Mouse (Mus musculus) frontal cortex, postnatal 10 days (tissue): ENCODE measurements around the gene Pmf1.

ENCODE experiments used
- DNase-seq, 2 experiments: peaks; one replicate each; pipeline ENCODE4 v3.0.0; 2022; ENCODE audit warnings: low spot score in 2 of 2, mixed read lengths in 1 of 2

The Pmf1 gene

DNA sequence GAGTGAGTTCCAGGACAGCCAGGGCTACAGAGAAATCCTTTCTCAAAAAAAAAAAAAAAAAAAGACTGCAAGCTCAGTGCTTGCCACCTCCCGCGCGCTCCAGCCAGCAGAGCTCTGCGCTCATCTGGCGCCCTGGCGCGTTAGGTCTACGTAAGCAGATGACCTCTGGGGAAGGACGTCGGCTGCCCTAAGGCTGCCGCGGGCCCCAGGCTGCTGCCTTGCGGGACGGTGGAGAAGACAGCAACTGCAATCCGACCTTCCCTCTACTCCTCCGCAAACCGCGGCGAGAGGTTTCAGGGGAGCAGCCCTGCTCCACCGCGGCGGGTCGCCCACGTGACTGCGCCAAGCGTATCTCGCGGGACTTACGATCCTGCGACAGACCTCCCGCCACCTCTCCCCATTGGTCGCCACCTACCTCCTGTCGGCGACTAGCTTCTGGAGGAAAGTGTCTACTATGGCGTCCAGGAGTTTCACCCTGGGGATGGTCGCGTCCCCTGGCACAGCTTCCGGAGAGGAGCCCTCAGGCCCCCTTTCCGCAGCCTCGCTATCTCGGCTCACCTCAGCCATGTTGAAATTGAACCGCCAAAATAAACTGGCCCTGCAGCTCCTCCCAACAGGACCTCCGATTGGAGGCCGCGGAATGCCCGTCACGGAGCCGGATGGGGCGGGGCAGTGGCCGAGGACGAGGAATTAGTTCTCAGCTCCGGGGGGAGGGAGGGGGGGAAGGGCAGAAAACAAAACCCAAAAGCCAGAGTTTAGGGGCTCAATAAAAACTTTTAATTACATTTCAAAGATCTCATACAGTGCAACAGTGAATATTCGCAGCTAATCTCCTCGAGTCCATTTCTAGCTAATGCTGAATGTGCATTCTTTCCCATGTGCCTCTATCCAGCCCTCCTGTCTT, at the start of gene Pmf1:
Pmf1 (minus strand) TSS at position 591 of the 904 bp plus-strand sequence.
- peak; percentile 85 to 90 for DNase-seq

DNA sequence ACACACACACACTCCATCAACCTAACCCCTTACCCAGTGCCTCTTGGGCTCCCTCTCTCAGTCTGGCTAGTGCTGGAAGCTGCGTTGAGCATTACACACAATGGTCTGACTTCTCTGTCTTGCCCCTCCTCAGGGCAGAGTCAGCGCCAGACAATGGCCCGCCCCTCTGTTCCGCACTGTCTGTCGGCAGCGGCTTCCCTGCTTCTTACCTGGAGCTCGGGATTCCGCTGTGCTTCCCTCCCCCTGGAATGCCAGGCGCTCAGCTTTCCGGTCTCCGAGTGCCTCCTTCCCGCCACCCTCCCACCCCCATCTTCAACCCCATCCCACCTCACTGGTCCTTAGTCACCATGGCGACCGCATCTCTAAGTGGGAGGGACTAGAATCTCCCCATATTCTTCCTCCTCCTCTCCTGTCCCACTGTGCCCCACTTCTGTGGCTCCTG, 48.7 kb upstream of the Pmf1 start:
- no peak for DNase-seq

DNA sequence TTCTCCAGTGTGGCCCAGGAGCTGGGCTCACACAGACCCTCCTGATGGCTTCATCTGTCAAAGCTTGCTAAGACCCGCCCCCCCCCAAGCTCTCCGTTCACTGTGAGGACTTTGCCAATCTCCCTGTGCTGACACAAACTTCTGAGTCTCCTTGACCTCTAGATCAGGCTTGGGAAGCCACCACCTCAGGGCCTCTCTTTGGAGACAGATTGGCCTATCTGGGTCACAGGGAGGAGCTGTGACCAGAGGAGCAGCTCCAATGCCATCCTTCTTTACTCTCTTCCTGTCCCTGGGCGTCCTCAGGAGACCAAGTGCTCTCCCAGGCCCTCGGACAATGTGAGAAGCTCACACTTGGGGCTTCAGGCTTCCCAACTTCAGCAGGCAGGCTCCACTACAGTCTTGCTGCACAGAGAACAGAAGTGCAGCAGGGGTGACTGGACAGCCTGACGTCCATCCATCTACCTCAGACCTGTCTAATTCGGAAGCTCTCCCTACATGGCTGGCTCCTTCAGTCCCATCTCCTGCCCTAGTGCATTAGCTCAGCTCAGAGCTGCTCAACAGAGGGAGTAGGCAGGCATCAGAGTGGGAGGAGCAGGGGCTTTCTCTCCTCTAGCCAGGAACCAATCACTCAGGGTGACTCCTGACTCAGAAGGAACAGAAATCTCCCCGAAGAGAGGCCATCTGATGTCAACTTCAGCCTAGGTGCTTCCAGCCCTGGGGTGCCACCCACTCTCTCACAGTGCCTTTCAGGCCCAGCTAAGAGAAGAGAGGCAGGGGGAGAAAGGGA, 46.8 kb upstream of the Pmf1 start:
- no peak for DNase-seq

DNA sequence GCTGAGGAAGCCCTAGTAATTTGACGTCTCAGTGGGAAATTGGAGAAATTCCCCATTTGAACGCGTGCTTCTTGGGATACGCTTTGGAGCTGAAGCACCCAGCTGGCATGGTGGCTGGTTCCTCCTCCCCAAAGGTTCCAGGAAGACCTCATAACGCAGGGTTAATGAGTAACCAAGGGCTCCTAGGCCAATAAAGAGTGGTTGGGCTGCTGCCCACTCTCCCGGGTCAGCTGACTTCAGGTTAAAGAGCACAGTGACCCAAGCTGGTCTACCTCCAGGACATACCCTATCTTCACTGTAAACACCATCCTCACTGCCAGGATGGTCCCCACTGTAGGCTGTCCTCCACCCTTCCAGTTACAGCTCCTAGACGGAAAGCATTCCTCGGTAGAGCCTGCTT, 46.2 kb upstream of the Pmf1 start:
- no peak for DNase-seq

DNA sequence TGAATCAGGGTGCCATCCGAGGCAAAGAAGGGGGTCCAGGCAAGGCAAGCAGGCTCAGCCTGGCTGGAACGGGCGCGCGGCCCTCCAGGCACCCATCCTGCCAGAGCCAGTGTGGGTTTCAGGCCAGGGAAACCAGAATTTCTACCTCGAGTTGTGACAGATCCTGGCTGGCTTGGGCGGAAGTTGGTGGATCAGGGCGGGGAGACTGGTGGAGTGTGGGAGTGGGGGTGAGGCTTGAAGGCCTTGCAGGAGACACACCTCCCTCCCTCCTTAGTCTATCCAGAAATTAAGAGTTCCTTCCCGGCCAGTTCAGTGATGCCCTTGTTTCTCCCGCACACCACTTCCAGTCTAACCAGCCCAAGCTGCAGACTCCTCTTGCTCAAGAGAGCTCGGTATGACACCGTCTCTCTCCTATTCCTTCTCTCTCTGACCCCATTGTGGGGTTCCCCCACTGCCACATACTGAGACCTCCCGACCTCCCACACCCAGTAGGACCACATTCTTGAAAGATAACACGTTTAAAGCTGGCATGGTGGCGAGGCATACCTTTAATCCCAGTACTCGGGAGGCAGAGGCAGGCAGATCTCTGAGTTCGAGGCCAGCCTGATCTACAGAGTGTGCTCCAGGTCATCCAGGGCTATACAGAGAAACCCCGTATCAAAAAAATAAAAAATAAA, 45.6 kb upstream of the Pmf1 start:
- no peak for DNase-seq

DNA sequence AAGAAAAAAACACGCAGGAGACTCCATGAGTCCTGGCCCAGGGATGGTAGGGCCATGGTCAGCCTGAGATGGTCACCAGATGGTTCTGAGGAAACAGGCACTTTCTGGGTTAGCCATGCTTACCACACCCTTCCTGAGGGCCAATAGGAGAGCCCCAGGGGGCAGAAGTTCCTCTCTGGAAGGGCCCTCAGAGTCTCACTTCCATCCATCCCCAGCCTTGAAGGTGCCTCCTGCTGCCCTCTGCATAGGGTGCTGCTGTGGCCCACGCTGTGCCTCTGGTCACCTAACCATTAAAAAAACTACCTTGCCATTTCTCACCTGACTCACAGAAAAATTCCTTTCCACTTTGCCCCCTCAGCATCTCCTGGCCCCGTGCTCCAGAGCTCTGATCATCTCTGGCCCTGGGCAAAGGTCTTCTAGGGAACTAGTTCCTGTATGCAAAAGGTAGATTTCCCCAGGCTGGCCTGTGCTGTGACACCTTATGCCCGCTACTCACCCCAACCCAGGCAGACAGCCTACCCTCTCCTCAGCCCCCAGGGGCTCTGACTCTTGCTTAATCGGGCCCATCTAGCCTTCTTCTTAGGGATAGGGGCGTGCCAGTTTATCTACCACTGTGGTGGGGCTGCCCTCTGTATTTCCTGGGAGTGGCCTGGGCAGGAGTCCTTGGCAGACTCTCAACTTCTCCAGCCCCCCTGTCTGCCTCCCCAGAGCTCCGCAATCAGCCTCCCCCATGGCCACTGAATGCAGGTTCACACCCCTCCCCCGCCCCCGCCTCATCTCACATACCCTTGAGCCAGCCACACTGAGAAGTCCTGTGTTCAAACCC, 44.8 kb upstream of the Pmf1 start:
- DNase-seq, result no peak

DNA sequence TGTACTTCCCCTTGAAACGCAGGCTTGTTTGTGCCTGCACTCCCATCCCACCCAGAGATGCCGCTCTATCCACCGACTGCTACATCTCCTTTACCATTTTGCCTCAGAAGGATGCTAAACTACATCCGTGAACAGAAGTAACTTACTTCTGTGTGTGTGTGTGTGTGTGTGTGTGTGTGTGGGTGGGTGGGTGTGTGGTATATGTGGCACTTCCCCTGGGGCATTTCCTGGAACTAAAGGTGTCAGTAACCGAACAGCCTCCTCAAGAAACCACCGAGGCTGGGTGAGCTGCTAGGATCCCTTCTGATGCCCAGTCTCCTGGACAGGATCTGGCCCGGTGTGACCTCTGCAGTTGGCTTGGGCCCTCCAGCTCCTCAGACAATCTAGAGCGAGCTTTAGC, 43.9 kb upstream of the Pmf1 start:
- no peak for DNase-seq

DNA sequence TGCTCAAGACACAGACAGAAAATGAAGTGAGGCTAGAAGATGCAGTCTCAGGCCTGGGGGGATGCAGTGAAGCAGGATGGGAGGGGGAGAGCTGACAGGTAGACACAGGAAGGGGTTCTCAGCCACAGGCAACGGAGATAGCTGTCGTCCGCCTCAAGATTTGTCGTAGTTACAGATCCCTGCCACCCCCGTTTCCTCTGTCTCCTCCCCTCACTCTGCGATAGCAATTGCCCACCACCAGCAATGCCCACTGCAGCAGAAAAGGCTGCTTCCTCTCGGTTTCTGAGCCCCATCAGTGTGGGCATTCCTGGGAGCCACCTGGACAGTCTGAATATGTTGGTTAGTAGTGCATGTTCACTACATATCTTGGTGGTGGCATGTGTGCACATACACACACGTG, 43.2 kb upstream of the Pmf1 start:
- DNase-seq, result no peak

DNA sequence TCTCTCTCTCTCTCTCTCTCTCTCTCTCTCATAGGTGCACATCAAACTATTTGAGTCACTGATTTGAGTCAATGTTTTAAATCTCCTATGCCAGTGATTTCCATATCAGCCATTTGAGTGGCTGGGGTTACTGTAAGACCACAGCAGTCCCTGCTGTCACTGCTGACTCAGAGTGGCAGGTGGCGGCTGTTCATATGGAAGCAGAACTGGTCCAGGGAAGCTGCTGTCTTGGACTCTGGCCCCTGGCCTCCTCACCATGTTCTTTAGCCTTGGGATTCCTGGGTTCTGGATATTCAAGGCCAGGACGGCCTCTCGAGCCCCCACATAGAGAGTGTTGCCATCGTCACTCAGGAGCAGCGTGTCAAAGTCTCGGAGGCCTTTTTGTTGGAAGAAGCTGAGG, 42.6 kb upstream of the Pmf1 start:
- no peak for DNase-seq

DNA sequence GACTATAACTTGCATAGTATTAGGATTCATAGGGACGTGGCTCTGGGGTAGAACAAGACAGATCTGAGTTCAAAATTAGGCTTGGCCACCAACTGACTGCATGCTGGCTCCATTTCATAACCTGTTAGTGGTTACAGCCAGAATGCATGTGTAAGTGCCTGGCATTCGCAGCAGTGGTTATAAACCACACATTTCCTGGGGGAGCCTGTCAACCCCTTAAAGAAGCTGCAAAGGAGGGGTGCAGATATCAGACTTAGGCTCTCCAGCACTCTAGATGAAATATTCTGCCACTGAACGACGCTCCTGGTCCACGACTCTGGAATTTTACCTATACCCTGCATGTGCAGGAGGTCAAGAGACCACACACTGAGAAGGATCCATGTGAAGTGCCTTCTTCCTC, 42.1 kb upstream of the Pmf1 start:
- no peak for DNase-seq

DNA sequence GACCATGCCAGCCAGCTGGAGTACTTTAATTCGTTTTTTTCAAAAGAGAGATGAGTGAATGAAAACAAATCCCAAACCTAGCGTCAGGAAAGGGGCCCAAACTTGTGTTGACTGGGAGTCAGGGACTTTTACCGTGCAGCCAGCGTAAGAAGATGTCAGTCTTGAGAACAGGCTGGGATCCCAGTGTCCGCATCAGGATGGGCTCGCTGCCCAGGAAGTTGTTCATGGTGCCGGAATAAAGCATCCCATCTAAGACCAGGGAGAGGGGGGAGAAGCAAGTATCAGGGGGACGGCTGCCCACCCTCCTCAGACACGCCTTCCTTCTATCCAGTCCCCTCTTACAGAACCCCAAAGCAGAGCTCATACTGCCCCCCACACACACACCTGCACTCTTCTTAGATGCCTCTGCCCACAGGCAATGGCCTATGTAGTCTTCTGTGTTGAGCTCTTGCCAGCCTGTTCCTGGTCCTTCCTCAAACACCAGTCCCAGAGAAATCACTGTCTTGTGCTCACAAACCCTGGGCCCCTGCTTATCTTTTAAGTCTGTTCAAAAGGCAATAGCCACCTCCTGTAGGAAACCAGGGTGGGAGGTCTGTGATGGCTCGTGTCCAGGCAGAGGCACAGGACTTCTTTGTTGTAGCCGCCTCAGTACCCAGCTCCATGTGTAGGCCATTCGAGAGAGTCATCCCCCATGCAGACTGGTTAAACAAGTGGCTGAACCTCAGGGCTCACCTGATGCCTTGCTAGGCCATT, 40.4 kb upstream of the Pmf1 start:
- no peak for DNase-seq

DNA sequence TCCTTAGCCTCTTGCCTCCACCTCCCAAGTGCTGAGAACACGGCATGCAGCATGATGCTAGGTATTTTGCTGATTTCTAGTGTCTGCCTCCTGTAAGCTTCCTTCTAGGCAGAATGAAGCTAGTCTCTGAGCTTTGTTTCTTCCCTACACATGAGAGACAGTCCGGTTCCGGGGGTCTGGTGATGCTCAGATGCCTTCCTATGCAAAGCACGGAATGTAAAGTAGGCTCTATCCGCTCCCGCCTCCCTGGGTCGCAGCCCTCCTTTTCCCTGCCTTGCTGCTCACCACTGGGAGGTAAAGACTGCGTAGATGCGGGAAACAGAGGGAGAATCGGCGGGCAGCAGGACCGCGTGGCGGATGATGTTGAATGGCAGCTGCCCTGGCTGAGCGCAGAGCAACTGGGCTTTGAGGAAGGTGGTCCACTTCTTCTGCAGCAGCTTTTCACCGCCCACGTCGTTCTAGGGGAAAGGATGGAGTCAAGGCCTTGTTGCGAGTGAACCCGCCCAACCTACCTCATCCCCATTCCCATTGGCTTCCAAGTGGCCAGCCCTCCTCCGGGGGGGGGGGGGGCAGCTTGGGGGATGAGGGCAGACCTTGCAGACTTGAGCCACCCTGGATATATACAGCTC, 39.4 kb upstream of the Pmf1 start:
- no peak for DNase-seq

DNA sequence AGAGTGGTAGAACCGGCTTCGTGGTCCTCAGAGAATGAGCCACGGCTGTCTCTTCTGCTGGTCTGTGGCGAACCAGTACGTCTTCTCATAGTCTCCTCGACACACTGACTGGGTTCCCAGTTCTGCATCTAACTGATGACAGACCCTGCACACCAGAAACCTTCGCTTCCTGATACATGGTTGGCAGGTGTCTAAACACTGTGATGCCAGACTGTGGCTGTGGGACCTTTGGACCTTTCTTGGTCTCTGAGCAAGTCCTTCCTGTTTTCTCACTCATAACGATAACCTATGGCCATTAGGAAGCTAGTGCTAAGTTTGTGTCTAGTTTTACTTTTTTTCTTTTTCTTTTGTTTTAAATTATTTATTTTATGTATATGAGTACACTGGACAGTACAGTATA, 38.3 kb upstream of the Pmf1 start:
- DNase-seq, result no peak

DNA sequence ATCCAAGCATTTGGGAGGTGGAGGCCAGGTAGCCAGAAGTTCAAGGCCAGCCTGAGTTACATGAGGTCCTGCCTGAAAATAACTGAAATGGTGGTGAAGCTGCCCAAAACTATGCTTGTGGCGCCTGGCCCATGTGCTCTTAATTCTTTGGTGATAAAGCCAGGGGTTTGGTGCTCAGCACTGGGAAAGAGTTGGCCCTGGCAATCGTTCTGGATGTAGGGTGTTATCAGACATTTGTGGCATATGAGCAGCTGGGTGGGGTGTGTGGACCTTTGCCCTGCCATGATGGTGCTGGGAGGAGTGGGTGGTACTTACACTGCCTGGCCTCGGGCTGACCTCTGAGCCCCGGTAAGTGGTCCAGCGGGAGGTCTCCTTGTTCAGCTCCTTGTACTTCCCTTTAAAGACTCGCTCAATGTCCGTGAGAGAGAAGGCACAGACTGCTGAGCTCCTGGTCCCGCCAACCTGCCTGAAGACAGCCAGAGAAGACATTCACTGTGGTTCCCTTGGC, 37.6 kb upstream of the Pmf1 start:
- no peak for DNase-seq

DNA sequence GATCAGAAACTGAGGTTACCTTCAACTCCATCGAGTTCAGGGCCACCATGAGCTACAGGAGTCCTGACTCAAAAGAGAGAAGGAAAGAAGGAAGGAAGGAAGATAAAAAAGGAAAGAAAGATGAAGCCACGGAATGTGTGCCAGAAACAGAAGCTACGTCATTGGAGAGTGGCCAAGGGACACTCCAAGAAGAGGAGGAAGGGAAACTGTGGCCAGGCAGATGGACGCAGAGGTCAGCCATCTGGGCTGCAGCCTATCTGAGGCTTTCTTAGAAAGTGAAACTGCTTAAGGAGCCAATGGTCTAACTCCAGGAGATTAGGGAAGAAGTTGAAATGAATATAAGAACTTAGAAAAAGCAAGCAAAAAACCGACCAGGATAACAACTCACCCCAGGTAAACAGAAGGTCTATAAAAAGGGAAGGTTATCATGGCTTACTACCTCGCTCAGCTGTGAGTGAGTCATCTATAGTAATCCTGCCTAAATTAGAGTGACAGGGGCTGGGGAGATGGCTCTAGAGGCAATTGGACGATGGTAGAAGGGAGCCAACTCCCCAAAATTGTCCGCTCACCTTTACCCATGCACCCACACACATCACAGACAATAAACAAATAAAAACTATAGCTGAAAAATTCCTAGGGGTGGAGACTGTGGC, 36.5 kb upstream of the Pmf1 start:
- no peak for DNase-seq

DNA sequence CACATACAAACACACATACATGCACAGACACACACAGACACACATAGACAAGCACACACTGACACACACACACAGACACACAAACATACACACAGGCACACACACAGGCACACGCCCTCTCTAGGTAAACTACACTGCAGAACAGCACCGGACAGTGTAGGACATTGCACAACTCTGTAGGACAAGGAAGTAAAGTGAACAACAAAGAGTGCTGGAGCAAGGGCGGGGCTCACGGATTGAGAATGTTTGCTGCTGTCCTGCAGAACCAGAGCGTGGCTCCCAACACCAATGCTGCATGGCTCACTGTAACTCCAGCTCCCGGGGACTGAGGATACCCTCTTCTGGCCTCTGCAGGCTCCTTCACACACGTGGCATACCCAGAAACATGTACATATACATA, 32.8 kb upstream of the Pmf1 start:
- DNase-seq, result no peak

DNA sequence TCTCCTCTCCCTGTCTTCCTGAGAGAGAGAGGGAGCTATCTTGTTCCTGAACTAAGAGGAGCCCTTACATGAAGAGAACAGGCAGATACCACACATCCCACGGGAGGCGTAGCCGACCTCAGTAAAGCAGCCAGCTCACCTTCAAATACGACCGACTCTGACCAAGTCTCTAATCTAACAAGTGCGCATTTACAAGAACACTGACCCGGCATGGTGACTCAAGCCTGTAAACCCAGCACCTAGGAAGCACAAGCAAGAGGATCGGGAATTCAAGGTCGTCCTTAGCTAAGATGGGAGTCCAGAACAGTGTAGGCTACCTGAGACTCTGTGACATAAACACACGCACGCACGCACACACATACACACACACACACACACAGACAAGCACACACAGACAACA, 32.4 kb upstream of the Pmf1 start:
- no peak for DNase-seq

DNA sequence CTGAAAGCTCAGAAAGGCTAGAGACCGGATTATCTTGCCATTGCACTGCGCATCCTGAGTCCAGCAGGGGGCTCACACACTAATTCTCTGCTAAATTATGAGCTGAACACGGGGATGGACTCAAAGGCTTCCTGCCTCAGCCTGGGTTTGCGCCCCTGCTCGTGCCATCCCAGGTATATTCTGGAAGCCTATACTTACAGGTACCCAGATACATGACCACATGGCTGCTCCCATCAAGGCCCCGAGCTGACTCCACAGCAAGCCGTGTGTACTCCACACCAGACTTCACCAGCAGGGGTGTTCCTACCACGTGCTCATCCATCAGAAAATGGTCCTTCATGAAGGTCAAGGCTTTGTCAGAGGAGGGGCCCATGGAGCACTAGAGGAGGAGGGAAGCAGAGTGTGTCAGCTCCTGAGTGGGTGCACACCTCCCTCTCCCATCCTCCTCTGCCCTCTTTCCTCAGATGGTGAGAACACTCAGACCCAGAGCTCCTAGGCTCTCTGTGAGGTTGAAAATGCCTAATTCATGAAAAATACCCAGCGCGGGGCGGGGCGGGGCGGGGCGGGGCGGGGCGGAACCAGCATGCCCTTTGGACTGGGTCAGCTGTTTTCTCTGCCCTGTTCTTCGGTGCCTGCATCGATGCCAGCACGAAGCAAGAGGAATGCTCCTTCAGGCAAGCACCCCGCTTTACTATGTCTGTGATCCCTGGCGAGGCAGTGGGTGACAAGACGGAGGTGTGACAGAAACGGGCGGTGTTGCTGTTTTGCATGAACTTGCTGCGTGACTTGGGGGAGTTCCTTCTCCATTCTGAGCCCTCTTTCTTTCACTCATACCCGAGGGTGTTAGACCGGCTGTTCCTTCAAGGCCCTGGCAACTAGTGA, 30.6 kb upstream of the Pmf1 start:
- no peak for DNase-seq

DNA sequence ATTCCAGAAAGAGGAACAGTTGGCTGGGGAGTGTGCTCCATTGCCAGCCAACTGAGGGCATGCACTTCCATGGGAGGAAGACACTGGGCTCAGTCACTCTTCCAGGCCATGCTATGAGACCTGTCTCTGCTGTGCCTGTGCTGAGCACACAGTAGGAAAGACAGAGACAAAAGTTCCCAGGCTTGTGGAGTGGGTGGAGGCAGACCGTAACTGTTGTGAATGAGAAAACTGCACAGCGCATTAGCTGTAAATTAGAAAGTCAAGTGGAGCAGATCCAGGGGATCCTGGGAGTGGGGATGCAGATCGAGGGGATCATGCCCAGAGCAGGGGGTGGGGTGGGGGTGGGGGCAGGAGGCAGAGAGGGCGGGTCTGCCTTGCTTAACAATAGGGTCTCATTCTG, 29.5 kb upstream of the Pmf1 start:
- DNase-seq, result no peak
